Mouse (Mus musculus): ENCODE measurements at regions not wholly inside any gene's neighbourhood (a gene's known extent, or its start where the extent isn't known, plus 50 kb on each side); places are given as distances from the start of the nearest gene placed in this dataset.

GRCm38 (mm10) chr3:119987245-119987852, 203.1 kb upstream of the Ptbp2 start:
- no peaks in the 10 kb centered on the region for H3K36me3 ChIP-seq (replicated peaks; ENCODE audit: insufficient read depth, low read length)
- no peak overlapping the region for H3K4me3 ChIP-seq (ENCODE audit: low read depth, low read length)
- H3K4me1 ChIP-seq (ENCODE audit: insufficient read depth), result peaks cover 3% of the 10 kb centered on the region; the same call in 1 of the 2 replicates
- H3K4me2 ChIP-seq (ENCODE audit: low read depth, low read length), result peak overlapping the region; percentile 2; the same call in 1 of the 2 replicates
- TF ChIP-seq EP300 (IDR thresholded peaks at IDR 0.05; ENCODE audit: low read depth) (no peak), CTCF (IDR thresholded peaks at IDR 0.05; ENCODE audit: low read depth) (no peak)
- ATAC-seq, result peak; percentile 59
- DNase-seq, result no peak
- H3K9ac ChIP-seq (replicated peaks), result no peak overlapping the region
- no peak overlapping the region for H3K27ac ChIP-seq (ENCODE audit: low read depth)
- no peaks in the 10 kb centered on the region for H3K9me3 ChIP-seq (ENCODE audit: low read length)
- no peaks in the 10 kb centered on the region for H3K27me3 ChIP-seq (ENCODE audit: insufficient read depth, low read length)
- 47% methylated on average over 3 of the region's 3 CpGs for WGBS (ENCODE audit: insufficient replicate concordance)

GRCm38 (mm10) chr3:119977349-119977748, 193.1 kb upstream of the Ptbp2 start:
- no peaks in the 10 kb centered on the region for H3K36me3 ChIP-seq (replicated peaks; ENCODE audit: insufficient read depth, low read length)
- no peak overlapping the region for H3K4me3 ChIP-seq (ENCODE audit: low read depth, low read length)
- no peak overlapping the region for H3K4me2 ChIP-seq (ENCODE audit: low read depth, low read length)
- ATAC-seq (no peak), DNase-seq (no peak)
- H3K4me1 ChIP-seq (ENCODE audit: insufficient read depth), result no peaks in the 10 kb centered on the region
- no peak overlapping the region for H3K27ac ChIP-seq (ENCODE audit: low read depth)
- TF ChIP-seq CTCF (IDR thresholded peaks at IDR 0.05; ENCODE audit: low read depth) (no peak), EP300 (IDR thresholded peaks at IDR 0.05; ENCODE audit: low read depth) (no peak)
- H3K27me3 ChIP-seq (ENCODE audit: insufficient read depth, low read length), result no peaks in the 10 kb centered on the region
- H3K9ac ChIP-seq (replicated peaks), result no peak overlapping the region
- 86% methylated on average over 1 of the region's 1 CpGs for WGBS (ENCODE audit: insufficient replicate concordance)
- no peaks in the 10 kb centered on the region for H3K9me3 ChIP-seq (ENCODE audit: low read length)

DNA sequence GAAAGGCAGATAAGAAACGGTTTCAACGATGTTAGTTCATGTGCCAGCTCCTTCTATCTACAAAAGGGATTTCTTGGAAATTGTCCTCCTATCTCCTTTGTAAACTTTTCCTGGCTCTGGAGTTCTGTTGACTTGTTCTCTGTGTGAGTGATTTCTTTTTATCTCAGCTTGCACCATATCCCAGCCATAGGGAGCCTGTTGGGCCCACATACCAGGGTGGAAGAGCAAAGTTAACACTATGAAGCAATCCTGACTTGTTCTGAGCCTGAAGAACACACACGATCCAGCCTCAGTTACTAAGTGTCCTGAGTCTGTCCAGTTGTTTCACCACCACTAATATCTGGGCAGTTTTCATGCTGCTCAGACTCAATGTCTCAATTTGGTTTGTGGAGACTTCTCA, 192.1 kb upstream of the Ptbp2 start:
- ATAC-seq (peak; percentile 49), DNase-seq (no peak)
- no peak overlapping the region for H3K27ac ChIP-seq (ENCODE audit: low read depth)
- H3K4me2 ChIP-seq (ENCODE audit: low read depth, low read length), result no peak overlapping the region
- H3K27me3 ChIP-seq (ENCODE audit: insufficient read depth, low read length), result no peaks in the 10 kb centered on the region
- no peaks in the 10 kb centered on the region for H3K9me3 ChIP-seq (ENCODE audit: low read length)
- no peaks in the 10 kb centered on the region for H3K36me3 ChIP-seq (replicated peaks; ENCODE audit: insufficient read depth, low read length)
- TF ChIP-seq EP300 (IDR thresholded peaks at IDR 0.05; ENCODE audit: low read depth), result no peak
- H3K9ac ChIP-seq (replicated peaks), result no peak overlapping the region
- 43% methylated on average over 3 of the region's 3 CpGs for WGBS (ENCODE audit: insufficient replicate concordance)
- H3K4me3 ChIP-seq (ENCODE audit: low read depth, low read length), result no peak overlapping the region
- H3K4me1 ChIP-seq (ENCODE audit: insufficient read depth), result no peaks in the 10 kb centered on the region

GRCm38 (mm10) chr3:119958799-119959467, 174.7 kb upstream of the Ptbp2 start:
- TF ChIP-seq CTCF (IDR thresholded peaks at IDR 0.05; ENCODE audit: low read depth) (no peak), EP300 (IDR thresholded peaks at IDR 0.05; ENCODE audit: low read depth) (no peak)
- H3K4me2 ChIP-seq (ENCODE audit: low read depth, low read length), result no peak overlapping the region

DNA sequence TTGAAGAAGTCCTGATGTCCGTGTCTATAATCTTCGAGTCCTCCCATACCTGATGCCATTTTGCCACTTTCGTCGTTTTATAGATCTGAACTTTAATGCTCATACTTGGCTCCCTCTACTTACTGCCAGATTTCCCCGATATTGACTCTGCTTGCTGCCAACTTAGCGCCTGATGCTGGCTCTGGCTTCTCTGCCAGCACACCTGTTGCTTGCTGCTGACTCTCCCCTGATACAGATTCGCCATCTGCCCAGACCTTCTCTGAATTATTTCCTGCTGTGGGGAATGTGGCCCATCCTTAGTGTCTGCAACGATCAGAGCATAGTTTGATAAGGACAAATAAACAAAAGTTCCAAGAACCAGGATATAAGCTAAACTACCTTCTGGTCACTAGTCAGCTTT, 173.3 kb upstream of the Ptbp2 start:
- H3K36me3 ChIP-seq (replicated peaks; ENCODE audit: insufficient read depth, low read length), result no peaks in the 10 kb centered on the region
- TF ChIP-seq CTCF (IDR thresholded peaks at IDR 0.05; ENCODE audit: low read depth), result no peak
- no peak for TF ChIP-seq EP300 (IDR thresholded peaks at IDR 0.05; ENCODE audit: low read depth)
- no peaks in the 10 kb centered on the region for H3K9me3 ChIP-seq (ENCODE audit: low read length)
- WGBS (ENCODE audit: insufficient replicate concordance), result 66% methylated on average over 8 of the region's 8 CpGs
- H3K27ac ChIP-seq (ENCODE audit: low read depth), result no peak overlapping the region
- H3K4me2 ChIP-seq (ENCODE audit: low read depth, low read length), result no peak overlapping the region
- no peak overlapping the region for H3K9ac ChIP-seq (replicated peaks)
- no peaks in the 10 kb centered on the region for H3K4me1 ChIP-seq (ENCODE audit: insufficient read depth)
- H3K4me3 ChIP-seq (ENCODE audit: low read depth, low read length), result no peak overlapping the region
- DNase-seq (no peak), ATAC-seq (no peak)
- no peaks in the 10 kb centered on the region for H3K27me3 ChIP-seq (ENCODE audit: insufficient read depth, low read length)

More at GRCm38 (mm10) chr3:119958799-119959467, 174.7 kb upstream of the Ptbp2 start:
- no peaks in the 10 kb centered on the region for H3K9me3 ChIP-seq (ENCODE audit: low read length)
- 41% methylated on average over 5 of the region's 5 CpGs for WGBS (ENCODE audit: insufficient replicate concordance)
- ATAC-seq (no peak), DNase-seq (no peak)
- no peaks in the 10 kb centered on the region for H3K4me1 ChIP-seq (ENCODE audit: insufficient read depth)
- H3K4me3 ChIP-seq (ENCODE audit: low read depth, low read length), result no peak overlapping the region
- H3K36me3 ChIP-seq (replicated peaks; ENCODE audit: insufficient read depth, low read length), result no peaks in the 10 kb centered on the region
- no peak overlapping the region for H3K9ac ChIP-seq (replicated peaks)
- no peaks in the 10 kb centered on the region for H3K27me3 ChIP-seq (ENCODE audit: insufficient read depth, low read length)
- no peak overlapping the region for H3K27ac ChIP-seq (ENCODE audit: low read depth)

- H3K4me2 ChIP-seq (ENCODE audit: low read depth, low read length), result no peak overlapping the region
- H3K9ac ChIP-seq (replicated peaks), result no peak overlapping the region
- WGBS (ENCODE audit: insufficient replicate concordance), result 83% methylated on average over 7 of the region's 7 CpGs
- H3K9me3 ChIP-seq (ENCODE audit: low read length), result no peaks in the 10 kb centered on the region
- no peak for ATAC-seq
- no peaks in the 10 kb centered on the region for H3K27me3 ChIP-seq (ENCODE audit: insufficient read depth, low read length)
- H3K27ac ChIP-seq (ENCODE audit: low read depth), result no peak overlapping the region
- H3K36me3 ChIP-seq (replicated peaks; ENCODE audit: insufficient read depth, low read length), result no peaks in the 10 kb centered on the region
- no peaks in the 10 kb centered on the region for H3K4me1 ChIP-seq (ENCODE audit: insufficient read depth)
- no peak overlapping the region for H3K4me3 ChIP-seq (ENCODE audit: low read depth, low read length)
- DNase-seq, result no peak
- no peak for TF ChIP-seq CTCF (IDR thresholded peaks at IDR 0.05; ENCODE audit: low read depth)
- TF ChIP-seq EP300 (IDR thresholded peaks at IDR 0.05; ENCODE audit: low read depth), result no peak
Measured at GRCm38 (mm10) chr3:119955745-119956615, 171.7 kb upstream of the Ptbp2 start.

Data from liver, postnatal 0 days (tissue).